Mouse (Mus musculus): ENCODE data around the gene Reln.

Gene Reln

GRCm38 (mm10) chr5:22208311-22209021 is 136.0 kb downstream of the Reln start:
- DNase-seq = peak in 1 of 2 experiments; percentile 46

GRCm38 (mm10) chr5:22197926-22198325 is 146.6 kb downstream of the Reln start:
- DNase-seq = no peak

- no peak for DNase-seq
Measured at GRCm38 (mm10) chr5:22196891-22197290, 147.6 kb downstream of the Reln start.

DNA sequence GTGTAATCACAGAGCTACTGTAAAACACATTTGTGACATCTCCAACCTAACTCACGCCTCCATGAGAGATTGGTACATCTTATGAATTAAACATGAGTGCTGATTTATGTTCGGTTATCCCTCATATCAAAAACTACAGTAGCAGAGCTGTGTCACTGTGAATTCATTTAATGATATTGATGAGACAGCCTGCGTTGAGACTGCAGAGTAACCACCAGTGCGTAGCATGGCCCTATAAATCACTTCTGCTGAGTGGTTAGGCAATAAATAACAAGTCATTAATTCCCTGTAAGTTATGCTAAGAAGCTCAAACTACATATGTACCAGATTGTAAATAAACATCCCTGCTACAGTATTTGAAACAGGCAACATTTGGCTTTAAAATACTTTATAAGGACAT is 148.0 kb downstream of the Reln start:
- no peak for DNase-seq

DNA sequence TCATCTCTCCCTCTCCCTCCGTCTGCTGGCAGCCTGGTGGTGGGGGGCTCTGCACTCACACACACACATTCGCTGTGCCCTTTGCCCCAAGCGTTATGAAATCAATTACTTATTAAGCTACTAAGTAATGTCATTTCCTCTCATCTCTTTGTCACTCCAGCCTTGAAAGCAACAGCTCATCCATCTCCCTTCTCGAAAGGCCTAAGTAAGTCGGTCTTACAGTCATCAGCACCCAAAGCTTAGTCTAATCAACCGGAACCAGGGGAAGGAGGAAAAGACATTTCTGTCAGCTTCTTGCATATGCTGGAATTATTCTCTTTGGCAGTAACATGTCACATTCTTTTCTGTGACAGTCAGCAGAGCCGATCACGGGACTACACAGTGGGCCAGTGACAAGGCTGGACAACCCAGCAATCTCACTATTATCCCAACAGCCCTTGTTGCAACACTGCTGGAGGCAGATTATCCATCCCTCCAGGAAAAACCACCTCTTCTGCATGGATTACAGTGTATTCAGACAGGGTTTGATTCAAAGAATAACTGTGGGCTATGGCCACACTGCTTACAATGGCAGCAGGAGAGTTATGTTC is 149.1 kb downstream of the Reln start:
- no peak for DNase-seq

DNA sequence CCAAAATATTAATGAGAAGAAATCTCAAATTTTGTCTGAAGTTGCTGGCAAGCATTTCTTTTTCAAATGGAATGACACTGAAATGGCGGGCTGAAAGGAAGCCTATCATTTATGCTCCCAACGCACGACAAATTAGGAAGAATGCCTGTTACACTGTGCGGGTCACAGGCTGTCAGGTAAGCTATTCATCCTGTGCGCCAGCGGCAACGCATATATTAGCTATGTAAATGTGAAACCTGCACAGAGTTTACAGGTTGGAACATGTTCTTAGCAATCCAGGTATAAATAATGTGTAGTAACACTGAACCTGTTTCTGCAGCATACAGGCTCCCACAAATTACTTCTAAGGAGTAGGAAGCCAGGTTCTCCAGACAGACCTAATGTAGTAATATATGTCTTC is 152.7 kb downstream of the Reln start:
- DNase-seq = no peak

DNA sequence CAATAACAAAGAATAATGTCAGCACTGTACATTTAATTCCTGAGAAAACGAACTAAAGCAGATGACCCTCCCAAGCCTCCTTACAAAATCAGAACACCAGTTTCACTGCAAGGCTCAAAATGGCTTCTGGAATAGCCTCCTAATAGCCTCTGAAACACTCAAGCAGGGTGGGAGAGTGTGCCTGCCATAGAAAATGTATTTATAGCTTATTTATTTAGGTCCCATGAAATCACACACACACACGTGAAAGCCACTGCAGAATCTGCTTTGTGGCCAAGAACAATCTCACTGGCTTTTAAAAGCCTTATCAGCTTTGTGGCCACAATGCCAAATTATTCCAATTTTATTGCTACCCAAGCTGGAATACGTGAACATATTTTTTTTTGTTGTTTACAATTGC is 154.2 kb downstream of the Reln start:
- DNase-seq = no peak

GRCm38 (mm10) chr5:22187599-22187998 is 156.9 kb downstream of the Reln start:
- DNase-seq = no peak

- DNase-seq = no peak
Measured at GRCm38 (mm10) chr5:22176480-22176879, 168.0 kb downstream of the Reln start.

DNA sequence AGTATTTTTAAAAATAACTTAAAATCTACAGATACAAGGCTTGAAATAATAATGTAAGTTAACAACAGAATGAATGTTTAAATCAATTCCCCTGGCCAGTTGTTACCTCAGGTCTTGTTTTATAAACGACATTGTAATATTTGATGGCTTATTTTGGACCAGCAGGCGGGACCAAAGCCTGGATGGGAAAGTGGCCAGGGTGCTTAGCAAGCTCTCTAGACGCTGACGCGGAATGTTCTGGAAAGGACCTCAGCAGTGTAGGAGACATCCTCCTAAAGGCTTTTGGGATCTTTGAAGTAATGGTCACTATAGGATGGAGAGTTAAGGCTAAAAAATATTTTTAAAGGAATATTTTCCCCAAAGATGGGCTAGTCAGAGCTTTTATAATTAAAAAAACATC is 173.2 kb downstream of the Reln start:
- no peak for DNase-seq

DNA sequence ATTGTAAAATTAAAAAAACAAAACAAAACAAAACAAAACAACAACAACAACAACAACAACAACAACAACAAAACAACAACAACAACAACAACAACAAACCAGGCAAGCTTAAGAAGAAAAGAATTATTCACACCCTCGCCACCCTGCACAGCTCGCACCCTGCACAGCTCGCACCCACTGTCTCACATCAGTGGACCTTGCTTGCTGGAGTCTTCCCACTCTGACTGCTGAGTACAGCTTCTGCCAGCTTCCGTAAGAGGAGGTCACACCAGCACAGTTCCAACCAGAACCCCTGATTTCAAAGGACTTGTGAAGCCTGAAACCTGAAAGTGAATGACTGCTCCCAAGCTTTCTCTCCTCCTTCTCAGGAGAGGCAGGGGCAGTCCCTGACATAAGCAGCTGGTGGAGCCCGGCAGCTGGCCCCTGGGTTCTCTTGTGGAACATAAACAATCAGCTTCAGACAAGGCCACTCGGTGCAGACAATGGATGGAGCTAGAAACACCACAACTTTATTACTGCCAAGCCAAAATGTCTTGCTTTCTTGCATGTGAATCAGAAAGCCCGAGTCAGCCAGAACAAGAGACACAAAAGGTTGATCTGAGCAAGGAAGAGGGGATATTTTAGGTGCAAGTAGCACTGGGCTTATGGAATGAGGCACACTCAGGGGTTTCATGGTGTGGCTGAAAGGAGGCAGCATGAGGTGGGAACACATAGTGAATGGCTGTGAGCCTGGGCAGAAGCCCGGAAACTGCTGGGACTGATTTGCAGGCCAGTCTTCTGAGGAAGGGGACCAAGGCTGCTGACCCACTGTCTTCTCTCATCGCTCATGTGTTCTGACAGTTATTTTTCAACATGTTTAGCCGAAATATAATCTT is 180.2 kb downstream of the Reln start:
- no peak for DNase-seq

- DNase-seq = no peak
Measured at GRCm38 (mm10) chr5:22160935-22161334, 183.6 kb downstream of the Reln start.

DNA sequence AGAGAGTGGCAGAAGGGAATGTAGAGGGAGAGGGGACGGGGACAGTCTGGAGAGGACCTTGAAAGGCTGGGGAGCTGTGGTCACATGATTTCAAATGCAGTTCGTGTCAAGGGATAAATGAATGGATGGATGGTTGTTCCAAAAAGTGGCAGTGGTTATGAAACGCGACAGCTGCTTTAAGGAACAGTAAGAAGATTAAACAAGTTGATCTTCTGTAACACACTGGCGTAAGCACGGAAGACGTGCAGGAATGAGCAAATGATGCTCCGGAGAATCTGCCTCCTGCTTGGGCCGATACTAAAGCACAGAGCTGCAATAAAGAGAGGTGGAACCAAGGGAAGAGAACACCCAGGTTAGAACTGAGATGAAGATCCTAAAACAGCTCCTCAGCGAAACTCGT is 185.7 kb downstream of the Reln start:
- DNase-seq = no peak

DNA sequence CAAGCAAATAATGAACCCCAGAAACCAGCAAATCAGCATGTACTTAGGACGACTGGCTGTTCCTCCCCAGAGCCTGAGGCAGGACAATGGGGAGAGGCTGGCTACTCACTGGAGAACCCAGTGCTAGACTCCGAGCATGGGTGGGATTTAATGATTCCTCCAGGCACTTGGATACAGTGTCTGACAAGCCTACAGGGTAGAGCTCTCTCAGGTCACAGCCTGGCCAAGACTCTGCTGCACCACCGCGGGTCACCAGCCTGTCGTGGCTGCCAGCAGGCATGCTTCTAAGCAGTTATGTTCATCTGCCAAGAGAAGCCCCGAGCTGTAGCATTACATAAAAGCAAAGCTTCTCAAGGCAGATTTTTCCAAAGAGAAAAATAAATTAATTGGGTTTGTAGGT is 190.9 kb downstream of the Reln start:
- DNase-seq = peak; percentile 78 to 89

DNA sequence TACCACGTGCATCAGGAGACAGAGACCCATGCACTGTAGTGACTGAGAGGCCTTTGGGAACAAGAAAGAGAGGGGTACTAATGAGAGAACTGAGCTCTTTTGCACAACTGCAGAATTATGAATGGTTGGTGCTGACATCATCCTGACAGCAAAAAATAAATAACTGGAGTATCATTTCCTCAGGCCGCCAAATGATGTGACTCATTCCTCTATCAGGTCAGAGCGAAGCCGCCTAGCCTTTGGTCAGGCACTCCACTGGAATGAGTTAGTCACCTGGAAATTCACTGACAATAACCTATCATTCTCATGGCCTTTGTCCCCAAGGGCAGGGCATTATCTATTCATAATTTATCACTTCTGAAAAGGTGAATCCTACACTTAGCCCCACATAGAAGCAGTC is 202.7 kb downstream of the Reln start:
- no peak for DNase-seq

- DNase-seq = no peak
Measured at GRCm38 (mm10) chr5:22139015-22139414, 205.5 kb downstream of the Reln start.

GRCm38 (mm10) chr5:22134402-22134801 is 210.1 kb downstream of the Reln start:
- no peak for DNase-seq

- peak in 1 of 2 experiments; percentile 42 for DNase-seq
Measured at GRCm38 (mm10) chr5:22131730-22132522, 212.6 kb downstream of the Reln start.

GRCm38 (mm10) chr5:22127583-22127982 is 216.9 kb downstream of the Reln start:
- DNase-seq = peak; percentile 77 to 83

- peak; percentile 56 to 70 for DNase-seq
Measured at GRCm38 (mm10) chr5:22119296-22119695, 225.2 kb downstream of the Reln start.

DNA sequence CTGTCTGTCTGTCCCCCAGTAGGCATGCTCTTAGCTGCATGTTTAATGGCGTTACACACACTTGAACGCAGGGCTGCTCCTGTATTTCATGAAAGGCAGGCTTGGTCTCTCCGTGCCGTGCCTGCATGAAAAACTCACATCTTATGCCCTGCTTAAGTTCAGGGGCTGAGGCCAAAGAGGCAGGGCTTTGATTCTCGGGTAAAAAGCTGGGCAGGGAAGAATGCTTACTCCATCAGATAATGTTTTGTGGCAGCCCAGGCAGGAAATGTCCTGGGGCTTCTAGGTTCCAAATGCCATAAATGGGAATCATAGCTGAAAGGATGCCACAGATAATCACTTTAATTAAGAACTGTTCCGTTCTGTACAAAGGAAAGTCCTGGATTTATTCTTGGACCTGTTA is 226.0 kb downstream of the Reln start:
- DNase-seq = peak; percentile 71 to 80

- DNase-seq = no peak
Measured at GRCm38 (mm10) chr5:22116922-22117321, 227.6 kb downstream of the Reln start.
